Mouse (Mus musculus) small intestine, adult 2 months (tissue): ENCODE measurements around the gene Dnttip1. TPM values are rescaled to one million over a fixed set of nuclear protein-coding genes. Genes with fewer than 3 reads are reported as not detected.

ENCODE experiments used
- H3K27ac ChIP-seq: fragments of 200-500 bp; 2 replicates; pipeline ENCODE4 v1.5.1; 2012; ENCODE audit warnings: low read depth, low read length, control low read depth, inconsistent platforms; ENCODE audit not compliant: insufficient read depth
- H3K27me3 ChIP-seq: fragments of 200-500 bp; 2 replicates; pipeline ENCODE4 v1.6.1; 2012; ENCODE audit warnings: mild to moderate bottlenecking, moderate library complexity, low read length, inconsistent platforms; ENCODE audit not compliant: control insufficient read depth, insufficient read depth
- H3K36me3 ChIP-seq: fragments of 200-500 bp; 2 replicates; pipeline ENCODE4 v1.6.1; 2012; ENCODE audit warnings: mild to moderate bottlenecking, low read length, control low read depth, inconsistent platforms; ENCODE audit not compliant: control insufficient read depth, insufficient read depth
- H3K4me1 ChIP-seq: fragments of 200-500 bp; 2 replicates; pipeline ENCODE4 v1.6.1; 2012; ENCODE audit warnings: low read length, inconsistent platforms, mixed read lengths; ENCODE audit not compliant: control insufficient read depth, insufficient read depth, insufficient read length
- H3K4me3 ChIP-seq: fragments of 200-500 bp; 2 replicates; pipeline ENCODE4 v1.5.1; 2012; ENCODE audit warnings: low read depth, mild to moderate bottlenecking, control low read depth, inconsistent platforms, low read length, moderate library complexity
- CTCF ChIP-seq: fragments of 200-500 bp; IDR thresholded peaks from 2 replicates; pipeline ENCODE4 v1.5.1; 2012; ENCODE audit warnings: low read depth, mild to moderate bottlenecking, control low read depth, inconsistent platforms, low read length, moderate library complexity, mixed read lengths; ENCODE audit not compliant: insufficient replicate concordance, insufficient read length; ENCODE audit errors: extremely low read depth
- POLR2A ChIP-seq: fragments of 200-500 bp; IDR thresholded peaks from 2 replicates; pipeline ENCODE4 v1.6.1; 2012; ENCODE audit warnings: low read depth, mild to moderate bottlenecking, control low read depth, inconsistent platforms, low read length, moderate library complexity
- WGBS: fragments of 180-500 bp; shearing (Covaris S2); methylation state at CpG from one replicate; pipeline ENCODE4 v1.1.7; 2018; 5-methylcytosine and 5-hydroxymethylcytosine counted together
- polyA plus RNA-seq: library from polyadenylated mRNA; depleted of rRNA; stranded (reverse); fragments of >200 nt; gene quantifications from 2 replicates; pipeline ENCODE4 v1.2.3, GENCODE M21; 2012

Dnttip1 gene
- polyA plus RNA-seq, 1 experiment = 37.8 TPM

DNA sequence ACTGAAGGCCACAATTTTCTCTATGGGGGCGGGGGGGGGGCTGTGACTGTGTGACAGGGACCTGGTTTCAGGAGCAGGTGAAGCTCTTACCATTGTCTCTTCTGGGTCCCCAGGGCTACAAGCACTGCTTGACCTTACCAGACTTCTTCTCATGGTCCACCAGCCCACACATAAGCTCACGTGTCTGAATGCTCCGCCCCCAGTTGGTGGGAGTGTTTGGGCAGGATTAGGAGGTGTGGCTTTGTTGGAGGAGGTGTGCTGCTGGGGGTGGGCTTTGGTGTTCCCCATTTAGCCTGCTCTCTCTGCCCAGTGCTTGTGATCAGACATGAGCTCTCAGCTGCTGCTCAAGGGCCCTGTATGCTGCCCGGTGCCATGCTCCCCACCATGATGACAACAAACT is 22.5 kb upstream of the Dnttip1 start:
- Histone ChIP-seq H3K27ac (no peak overlapping the region), H3K36me3 (no peaks in the 10 kb centered on the region), H3K4me1 (peaks cover 3% of the 10 kb centered on the region; the same call in 1 of the 2 replicates), H3K4me3 (no peak overlapping the region), H3K27me3 (no peaks in the 10 kb centered on the region)
- WGBS = 85% methylated on average over 4 of the region's 4 CpGs
- TF ChIP-seq CTCF (no peak), POLR2A (no peak)

DNA sequence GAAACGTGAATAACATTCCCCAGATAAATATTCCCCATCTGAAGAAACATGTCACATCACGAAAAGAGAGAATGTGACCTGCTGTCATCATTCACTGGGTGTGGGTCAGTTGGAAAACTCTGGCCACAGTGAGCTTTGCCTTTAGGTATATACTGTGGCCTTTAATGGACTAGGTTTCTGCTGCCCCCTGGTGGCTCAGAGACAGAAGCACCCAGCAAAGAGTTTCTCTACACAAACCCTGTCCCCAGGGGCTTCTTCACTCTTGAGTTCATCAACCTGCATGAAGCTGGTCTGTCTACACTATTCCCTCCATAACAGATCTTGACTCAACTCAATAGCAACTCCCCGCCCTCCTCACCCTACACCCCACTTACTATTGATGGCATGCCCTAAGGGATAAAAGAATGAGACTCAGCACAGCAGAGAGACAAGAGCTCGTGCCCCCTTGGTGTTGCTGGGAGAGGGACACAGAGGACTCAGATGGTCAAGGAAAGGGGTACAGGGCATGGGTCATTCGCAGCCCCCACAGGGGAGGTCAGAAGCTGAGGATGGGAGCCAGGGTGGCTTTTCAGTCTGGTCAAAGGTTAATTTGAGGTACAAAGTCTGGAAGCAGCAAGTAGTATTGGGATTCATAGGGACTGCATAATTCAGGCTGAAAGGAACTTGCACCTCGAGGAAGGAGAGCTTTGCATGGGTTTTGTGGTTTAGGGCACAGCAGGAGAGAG is 19.7 kb upstream of the Dnttip1 start:
- H3K27me3 ChIP-seq = no peaks in the 10 kb centered on the region
- H3K4me1 ChIP-seq = peaks cover 3% of the 10 kb centered on the region; the same call in 1 of the 2 replicates
- peak; percentile 77; the same call in 1 of the 2 replicates for TF ChIP-seq CTCF
- TF ChIP-seq POLR2A = no peak
- H3K27ac ChIP-seq = no peak overlapping the region
- H3K36me3 ChIP-seq = no peaks in the 10 kb centered on the region
- WGBS = 20% methylated on average over 6 of the region's 6 CpGs
- no peak overlapping the region for H3K4me3 ChIP-seq

DNA sequence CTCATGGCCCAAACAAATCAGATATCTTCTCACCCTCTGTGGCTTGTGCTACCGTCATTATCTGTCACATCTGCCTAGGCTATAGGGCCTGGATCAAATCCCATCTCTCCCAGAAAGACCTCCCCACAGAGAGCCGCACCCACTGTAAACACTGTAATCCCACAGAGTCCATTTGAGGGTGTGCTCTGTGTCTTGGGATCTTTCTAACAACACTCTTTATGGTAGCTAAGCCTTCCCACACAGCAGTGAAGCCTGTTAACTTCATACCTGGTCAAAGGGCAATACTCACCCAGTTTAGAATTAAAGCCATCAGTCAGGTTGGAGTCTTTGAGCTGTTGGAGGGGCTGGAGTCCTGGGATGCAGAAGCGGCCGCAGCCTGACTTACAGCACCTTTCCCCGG is 14.1 kb upstream of the Dnttip1 start:
- Histone ChIP-seq H3K4me1 (peaks cover 4% of the 10 kb centered on the region; the same call in 1 of the 2 replicates), H3K27me3 (no peaks in the 10 kb centered on the region), H3K27ac (peak overlapping the region; percentile 10; the same call in 1 of the 2 replicates), H3K4me3 (no peak overlapping the region), H3K36me3 (no peaks in the 10 kb centered on the region)
- 31% methylated on average over 5 of the region's 5 CpGs for whole genome bisulfite sequencing
- TF ChIP-seq CTCF (no peak), POLR2A (no peak)

DNA sequence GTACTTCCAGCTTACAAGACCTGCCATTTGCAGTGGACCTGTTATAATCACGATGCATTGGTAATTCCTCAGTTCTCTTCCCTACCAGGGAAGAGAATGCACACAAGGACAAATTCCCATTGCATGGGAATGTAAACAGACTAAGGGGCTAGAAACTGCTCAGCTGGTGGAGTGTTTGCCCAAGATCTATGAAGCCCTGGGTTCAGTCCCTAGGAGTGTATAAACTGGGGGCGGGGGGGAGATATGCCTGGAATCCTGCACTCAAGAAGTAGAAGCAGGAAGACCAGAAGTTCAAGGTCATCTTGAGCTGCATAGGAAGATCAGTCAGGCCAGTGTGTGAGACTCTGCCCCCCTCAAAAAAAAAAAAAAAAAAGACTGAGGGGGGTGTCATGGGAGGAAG is 12.5 kb upstream of the Dnttip1 start:
- TF ChIP-seq POLR2A = no peak
- no peak for TF ChIP-seq CTCF
- WGBS = 72% methylated on average over 2 of the region's 2 CpGs

DNA sequence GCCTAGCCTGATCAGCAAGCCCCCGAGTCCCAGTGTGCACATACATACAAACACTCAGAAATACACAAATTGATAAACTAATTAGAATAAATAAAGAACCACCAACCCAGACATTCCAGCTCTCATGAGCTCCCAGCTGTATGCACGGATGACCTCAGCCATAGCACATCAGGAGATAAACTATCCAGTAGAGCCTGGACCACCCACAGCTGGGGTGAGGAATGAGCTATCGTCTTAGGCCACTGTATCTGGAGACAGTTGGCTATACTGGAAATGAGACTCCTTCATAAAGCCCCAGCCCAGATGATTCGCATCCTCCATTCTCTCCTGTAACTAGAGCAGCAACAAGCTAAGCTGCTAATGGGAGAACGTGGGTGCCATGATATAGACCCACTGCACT is 10.9 kb upstream of the Dnttip1 start:
- Histone ChIP-seq H3K27me3 (no peaks in the 10 kb centered on the region), H3K27ac (no peak overlapping the region), H3K4me3 (no peak overlapping the region), H3K36me3 (no peaks in the 10 kb centered on the region), H3K4me1 (peaks cover 14% of the 10 kb centered on the region; the same call in 1 of the 2 replicates)
- TF ChIP-seq CTCF (no peak), POLR2A (no peak)
- WGBS = 89% methylated on average over 5 of the region's 5 CpGs

More for the DNA sequence above, 12.5 kb upstream of the Dnttip1 start:
- Histone ChIP-seq H3K4me3 (no peak overlapping the region), H3K36me3 (no peaks in the 10 kb centered on the region), H3K27ac (no peak overlapping the region), H3K27me3 (no peaks in the 10 kb centered on the region), H3K4me1 (peaks cover 14% of the 10 kb centered on the region; the same call in 1 of the 2 replicates)

DNA sequence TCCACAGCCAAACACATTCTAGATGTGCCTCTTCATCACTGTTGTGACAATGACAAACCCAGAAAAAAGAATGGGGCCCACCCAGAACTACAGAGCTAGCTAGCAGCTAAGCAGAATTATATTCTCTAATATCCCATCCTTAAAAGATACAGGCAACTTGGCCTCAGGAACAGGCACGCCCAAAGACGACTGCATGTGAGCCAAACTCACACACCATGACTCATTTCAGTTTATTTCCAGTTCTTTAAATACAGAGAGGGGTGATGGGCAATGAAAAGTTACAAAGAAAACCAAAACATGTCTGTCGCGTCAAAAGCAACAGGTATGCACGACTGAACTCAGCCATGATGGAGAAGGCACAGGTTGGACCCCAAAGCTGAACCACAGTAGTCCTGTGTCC is 10.3 kb upstream of the Dnttip1 start:
- TF ChIP-seq POLR2A (no peak), CTCF (no peak)
- Histone ChIP-seq H3K27ac (no peak overlapping the region), H3K36me3 (no peaks in the 10 kb centered on the region), H3K27me3 (no peaks in the 10 kb centered on the region), H3K4me1 (peaks cover 14% of the 10 kb centered on the region; the same call in 1 of the 2 replicates), H3K4me3 (no peak overlapping the region)
- 72% methylated on average over 5 of the region's 5 CpGs for WGBS

DNA sequence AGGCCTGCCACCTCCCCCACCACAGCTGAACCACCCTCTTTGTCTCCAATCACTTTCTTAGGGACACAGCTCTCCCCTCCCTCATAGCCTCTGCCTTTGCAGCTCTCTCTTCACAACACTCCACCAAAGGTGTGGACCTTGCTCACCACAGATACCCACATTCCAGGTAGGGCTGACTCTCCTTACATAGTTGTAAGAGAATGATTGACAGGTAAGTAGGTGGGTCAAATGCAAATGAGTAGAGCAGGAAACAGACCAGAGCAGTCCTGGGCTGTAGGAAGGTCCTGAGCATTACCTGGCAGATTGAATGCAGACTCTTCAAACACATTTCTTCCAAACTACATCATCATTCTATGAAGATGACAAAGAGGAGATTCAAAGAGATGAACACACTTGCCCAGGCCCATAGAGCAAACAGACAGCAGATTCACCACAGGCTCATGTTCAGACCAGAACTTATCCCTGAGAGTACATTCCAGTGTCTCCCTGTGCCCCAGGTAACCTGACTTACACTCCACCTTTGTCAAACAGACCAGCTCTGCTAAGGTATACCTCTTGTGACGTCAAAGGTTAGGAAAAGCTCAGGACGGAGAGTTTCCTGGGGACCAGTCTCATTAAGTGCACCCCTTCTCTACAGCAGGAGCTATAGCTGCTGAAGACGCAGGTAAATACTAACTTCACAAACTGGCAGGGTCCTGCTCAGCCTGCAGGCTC is 8.2 kb upstream of the Dnttip1 start:
- no peak for TF ChIP-seq POLR2A
- no peak for TF ChIP-seq CTCF
- WGBS = 34% methylated on average over 3 of the region's 3 CpGs
- H3K4me3 ChIP-seq = no peak overlapping the region
- no peaks in the 10 kb centered on the region for H3K27me3 ChIP-seq
- peaks cover 11% of the 10 kb centered on the region; the same call in 1 of the 2 replicates for H3K4me1 ChIP-seq
- H3K36me3 ChIP-seq = no peaks in the 10 kb centered on the region
- peak overlapping the region; percentile 35; the same call in 1 of the 2 replicates for H3K27ac ChIP-seq

DNA sequence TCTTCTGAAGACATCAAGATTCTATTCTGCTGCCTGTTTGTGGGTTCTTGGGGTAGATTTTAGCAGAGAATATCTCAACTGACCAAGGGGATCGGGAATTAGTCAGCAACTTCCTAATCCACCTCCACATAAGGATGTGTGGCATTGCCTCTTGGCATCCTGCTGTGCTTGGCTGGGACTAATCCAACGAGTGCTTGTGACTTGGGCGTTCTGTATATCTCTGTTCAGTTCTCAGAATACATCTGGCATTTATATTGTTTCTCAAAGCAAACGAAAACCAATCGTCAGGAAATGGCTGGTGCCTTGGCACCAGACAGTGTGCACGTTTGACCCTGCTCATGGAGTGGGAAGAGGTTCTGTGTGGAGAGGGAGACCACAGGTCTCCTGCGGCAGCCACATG is 5.9 kb upstream of the Dnttip1 start:
- H3K4me3 ChIP-seq = no peak overlapping the region
- H3K27ac ChIP-seq = no peak overlapping the region
- WGBS = 55% methylated on average over 7 of the region's 7 CpGs
- no peaks in the 10 kb centered on the region for H3K36me3 ChIP-seq
- H3K27me3 ChIP-seq = no peaks in the 10 kb centered on the region
- H3K4me1 ChIP-seq = peaks cover 12% of the 10 kb centered on the region; the same call in 1 of the 2 replicates
- no peak for TF ChIP-seq POLR2A
- no peak for TF ChIP-seq CTCF
